Mouse (Mus musculus) 416B (cell line): ENCODE measurements at regions not wholly inside any gene's neighbourhood (a gene's known extent, or its start where the extent isn't known, plus 50 kb on each side); places are given as distances from the start of the nearest gene placed in this dataset.

Experiments used
- DNase-seq: peaks from one replicate; pipeline ENCODE4 v3.0.0; 2011; ENCODE audit warnings: low read depth

- no peak for DNase-seq
Measured at GRCm38 (mm10) chr19:27028834-27029233, 143.2 kb downstream of the Gm815 start.

DNA sequence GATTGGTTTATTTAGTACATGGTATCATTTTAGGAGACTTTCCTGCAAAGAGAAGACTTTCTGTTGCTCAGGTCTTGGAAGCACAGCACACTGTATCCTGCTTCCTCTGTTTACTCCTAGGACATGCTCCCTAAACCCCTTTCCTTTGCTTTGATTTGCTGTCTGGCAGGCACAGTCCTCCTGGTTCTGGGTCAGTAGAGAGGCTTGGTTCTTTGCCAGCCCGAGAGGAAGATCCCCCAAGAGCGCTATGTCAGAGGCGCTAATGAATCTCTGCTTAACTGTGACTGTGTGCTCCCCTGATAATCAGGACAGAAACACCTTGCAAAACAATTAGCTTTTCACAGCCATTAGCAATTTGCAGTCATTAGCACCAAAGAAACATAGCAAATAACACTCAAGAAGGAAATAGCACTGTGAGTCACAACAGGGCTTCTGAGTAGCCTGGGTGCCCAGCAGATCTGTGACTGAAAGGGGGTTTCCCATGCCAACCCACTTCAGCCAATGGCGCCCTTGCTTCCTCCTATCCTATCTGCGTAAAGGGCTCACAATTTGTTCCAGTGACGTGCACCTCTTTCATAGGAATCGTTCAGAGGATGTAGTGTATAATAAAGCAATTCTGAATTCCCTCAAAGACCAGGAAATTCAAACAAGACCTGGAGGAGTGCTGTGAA lies 145.5 kb downstream of the Gm815 start:
- no peak for DNase-seq

DNA sequence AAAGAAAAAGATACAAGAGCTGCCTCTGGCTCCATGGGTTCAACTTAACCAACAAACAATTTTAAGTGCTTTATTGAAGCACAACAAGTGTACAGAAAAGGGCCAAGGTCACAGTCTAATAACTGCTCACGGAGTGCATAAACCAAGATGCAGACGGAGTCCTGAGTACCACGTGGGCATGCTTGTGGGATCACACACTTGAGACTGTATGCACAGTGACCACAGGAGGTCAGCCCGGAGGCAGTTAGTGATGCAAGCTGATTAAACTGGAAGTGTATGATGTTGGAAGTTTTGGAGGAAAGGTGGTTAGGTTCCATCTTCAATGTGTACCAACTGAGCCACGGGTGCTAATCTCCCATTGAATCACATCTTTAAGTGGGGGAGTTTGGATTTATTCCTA lies 146.9 kb downstream of the Gm815 start:
- DNase-seq = peak; percentile 24

- no peak for DNase-seq
Measured at GRCm38 (mm10) chr19:27038298-27038697, 152.6 kb downstream of the Gm815 start.

GRCm38 (mm10) chr19:27040321-27041025 lies 154.8 kb downstream of the Gm815 start:
- no peak for DNase-seq

GRCm38 (mm10) chr19:27066449-27067181 lies 149.7 kb upstream of the Vldlr start:
- DNase-seq = no peak

GRCm38 (mm10) chr19:27073281-27073680 lies 143.0 kb upstream of the Vldlr start:
- DNase-seq = no peak

DNA sequence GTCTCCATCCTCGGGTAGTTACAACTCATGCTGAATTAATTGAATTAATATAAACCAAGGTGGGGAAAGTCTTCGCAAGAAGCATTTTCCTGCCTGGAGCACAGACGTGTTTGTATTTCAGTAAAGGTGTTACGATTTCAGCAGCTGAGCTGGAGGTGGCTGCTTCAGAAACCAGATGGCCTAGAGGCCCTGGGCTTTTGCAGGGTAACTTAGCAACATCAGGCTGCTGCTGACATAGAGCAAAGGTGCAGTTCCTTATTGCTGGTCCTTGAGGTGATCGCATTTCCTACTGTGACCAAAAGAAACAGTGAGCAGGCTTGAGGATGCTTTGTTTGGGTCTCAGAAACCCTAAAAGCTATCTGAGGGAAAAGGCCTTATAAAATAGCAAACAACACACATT lies 141.3 kb upstream of the Vldlr start:
- DNase-seq = no peak

DNA sequence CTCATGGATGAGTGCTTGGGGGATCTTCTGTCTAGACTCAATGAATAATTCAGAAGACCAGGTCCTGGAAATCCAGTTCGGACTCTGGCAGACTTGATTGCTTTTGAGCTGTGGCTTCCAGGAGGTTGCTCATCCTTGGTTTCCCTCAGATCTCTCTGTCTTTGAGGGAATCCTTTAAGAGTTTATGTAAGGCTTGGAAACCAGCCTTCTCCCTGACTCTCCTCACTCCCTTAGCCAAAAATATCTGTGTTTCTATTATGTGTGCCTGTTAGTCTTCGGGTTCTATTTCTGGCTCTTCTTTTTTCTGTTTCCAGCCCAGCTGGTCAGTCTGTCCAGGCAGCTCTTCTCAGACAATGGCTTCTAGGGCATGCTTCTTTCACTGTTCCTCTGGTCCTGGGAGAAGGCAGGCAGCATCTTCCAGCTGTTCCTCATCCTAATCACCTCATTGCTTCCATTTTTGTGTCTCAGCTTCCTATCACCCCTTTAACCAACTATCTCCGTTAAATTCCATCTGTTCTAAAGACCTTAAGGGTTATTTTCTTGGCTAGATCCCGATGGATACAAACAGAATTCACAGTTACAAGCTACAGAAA lies 139.3 kb upstream of the Vldlr start:
- no peak for DNase-seq

DNA sequence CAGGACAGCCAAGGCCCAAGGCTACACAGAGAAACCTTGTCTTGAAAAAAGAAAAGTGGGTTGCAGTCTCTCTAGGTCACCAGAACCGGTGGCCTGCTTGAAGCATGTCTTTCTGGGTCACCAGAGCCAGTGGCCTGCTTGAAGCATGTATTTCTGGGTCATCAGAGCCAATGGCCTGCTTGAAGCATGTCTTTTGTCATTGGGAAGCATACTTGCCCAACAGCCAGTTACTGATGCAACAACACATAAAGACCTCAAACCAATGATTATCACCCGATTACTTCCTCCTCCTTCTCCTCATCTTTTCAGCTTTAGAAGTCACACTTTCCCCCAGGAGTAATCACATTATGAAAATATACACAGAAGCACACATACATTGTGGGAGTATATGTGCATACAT lies 128.9 kb upstream of the Vldlr start:
- DNase-seq = no peak

DNA sequence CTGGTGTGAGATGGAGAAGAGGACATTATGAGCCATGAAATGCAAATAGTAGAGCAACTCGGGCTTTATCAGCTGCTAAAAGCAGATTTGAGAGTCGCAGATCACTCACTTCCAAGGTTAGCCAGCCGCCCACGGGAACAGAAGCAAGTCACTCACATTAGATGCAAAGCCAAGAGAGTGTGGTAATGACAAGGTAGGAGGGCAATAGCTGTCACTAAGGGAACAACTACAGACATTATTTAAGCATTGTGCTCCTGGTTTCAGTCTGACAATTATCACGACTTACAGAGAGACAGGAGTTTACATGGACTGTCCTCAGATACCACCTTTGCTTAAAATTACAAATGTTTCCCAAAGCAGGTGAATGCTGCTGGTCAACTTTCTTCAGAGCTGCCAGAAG lies 128.5 kb upstream of the Vldlr start:
- no peak for DNase-seq

- no peak for DNase-seq
Measured at GRCm38 (mm10) chr19:27089099-27089498, 127.2 kb upstream of the Vldlr start.

- no peak for DNase-seq
Measured at GRCm38 (mm10) chr19:27091603-27092002, 124.7 kb upstream of the Vldlr start.

- DNase-seq = no peak
Measured at GRCm38 (mm10) chr19:27094777-27095478, 121.4 kb upstream of the Vldlr start.

DNA sequence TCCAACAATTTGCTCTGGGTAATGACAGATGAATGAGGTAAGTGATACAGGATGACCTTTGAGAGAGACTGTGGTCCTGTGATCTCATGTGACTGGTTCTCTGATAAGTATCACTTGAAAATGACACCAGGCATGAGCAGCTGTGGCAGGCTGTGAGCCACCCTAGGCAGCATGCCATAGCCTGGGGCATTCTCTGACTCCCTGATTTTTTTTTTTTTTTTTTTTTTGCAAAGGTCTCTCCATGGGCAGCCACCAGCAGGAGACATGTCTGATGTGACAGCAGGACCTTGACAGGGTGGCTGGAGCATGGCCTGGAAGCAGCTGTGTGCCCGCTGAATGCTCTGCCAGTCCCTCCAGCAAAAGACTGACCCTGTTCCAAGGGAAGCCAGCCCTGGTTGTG lies 116.4 kb upstream of the Vldlr start:
- no peak for DNase-seq

- peak; percentile 87 for DNase-seq
Measured at GRCm38 (mm10) chr19:27110437-27110836, 105.8 kb upstream of the Vldlr start.

GRCm38 (mm10) chr19:27120876-27121275 lies 95.4 kb upstream of the Vldlr start:
- DNase-seq = no peak

GRCm38 (mm10) chr19:27122348-27122747 lies 93.9 kb upstream of the Vldlr start:
- DNase-seq = no peak

DNA sequence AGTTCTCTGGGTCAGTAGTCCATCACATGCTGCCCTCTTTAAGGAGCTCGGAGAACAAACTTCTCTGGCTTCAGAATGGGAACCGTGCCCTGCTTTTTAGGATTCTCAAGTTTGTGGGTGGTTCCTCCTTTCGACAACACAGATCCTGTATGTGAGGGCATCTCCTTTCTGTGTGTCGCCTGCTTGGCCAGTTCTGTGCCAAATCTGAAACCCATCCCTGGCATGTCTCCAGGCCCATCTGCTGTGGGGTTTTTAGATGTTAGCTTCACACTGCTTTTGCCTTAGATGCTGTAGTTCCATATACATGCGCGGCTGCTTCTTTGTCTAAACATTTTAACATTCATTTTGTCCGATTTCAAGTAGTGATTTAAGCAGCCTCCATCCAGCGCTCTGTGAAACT lies 93.0 kb upstream of the Vldlr start:
- DNase-seq = no peak

- peak; percentile 91 for DNase-seq
Measured at GRCm38 (mm10) chr19:27123806-27124469, 92.3 kb upstream of the Vldlr start.

DNA sequence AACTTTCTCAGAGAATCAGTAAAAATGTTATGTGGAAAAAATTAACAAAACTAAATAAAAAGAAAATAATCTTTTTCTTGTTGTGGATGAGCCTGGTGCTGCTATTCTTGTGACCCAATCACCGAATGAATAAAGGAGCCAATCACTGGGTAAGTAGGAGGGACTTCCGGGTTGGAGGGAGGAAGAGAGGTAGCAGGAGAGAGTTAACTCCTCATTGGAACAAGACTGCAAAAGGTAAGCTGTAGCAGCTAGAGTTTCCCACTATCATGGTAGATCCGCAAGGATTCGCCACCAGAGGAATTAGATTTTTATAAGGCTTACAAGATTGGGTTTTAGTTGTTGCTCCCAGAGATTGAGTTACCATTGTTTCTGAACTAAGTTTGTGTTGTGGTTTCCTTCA lies 87.8 kb upstream of the Vldlr start:
- DNase-seq = peak; percentile 46

GRCm38 (mm10) chr19:27134360-27134759 lies 81.9 kb upstream of the Vldlr start:
- DNase-seq = no peak
